Mouse (Mus musculus) inflammation-experienced regulatory T-cells, adult 6 months (primary cell): ENCODE data around the gene Tctn1. TPM values are rescaled to one million over a fixed set of nuclear protein-coding genes. Genes with fewer than 3 reads are reported as not detected.
"Not testable (repeated sequence)": the region's sequence is repeated elsewhere in the genome, so short reads cannot be mapped to it uniquely, and the experiment has no call there.

Experiments used
- ATAC-seq: one replicate; pipeline ENCODE4 v1.8.0; 2017
- polyA plus RNA-seq, 3 experiments: library from polyadenylated mRNA; unstranded; fragments of 100-300 nt; shearing (Covaris generic); gene quantifications; one replicate each; pipeline ENCODE4 v1.2.1; 2017

The Tctn1 gene
- polyA plus RNA-seq, 3 experiments from 2014 or later, result 0.68 to 1.7 (median 0.90) TPM

DNA sequence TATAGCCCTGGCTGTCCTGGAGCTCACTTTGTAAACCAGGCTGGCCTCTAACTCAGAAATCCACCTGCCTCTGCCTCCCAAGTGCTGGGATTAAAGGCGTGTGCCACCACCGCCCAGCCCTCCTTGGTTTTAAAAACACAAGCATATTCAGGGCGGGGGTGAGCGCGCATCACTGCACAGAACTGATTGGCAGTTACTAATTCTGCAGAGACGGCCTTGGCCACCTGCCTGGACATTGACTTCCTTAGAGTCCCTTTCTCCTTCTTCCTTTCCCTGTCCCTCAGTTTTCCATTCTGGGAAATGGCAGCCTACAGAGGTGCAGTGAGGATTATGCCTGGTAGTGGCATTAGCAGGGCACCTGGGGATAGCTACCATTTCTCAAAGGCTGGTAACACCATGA lies 46.6 kb downstream of the Tctn1 start:
- no peak for ATAC-seq

DNA sequence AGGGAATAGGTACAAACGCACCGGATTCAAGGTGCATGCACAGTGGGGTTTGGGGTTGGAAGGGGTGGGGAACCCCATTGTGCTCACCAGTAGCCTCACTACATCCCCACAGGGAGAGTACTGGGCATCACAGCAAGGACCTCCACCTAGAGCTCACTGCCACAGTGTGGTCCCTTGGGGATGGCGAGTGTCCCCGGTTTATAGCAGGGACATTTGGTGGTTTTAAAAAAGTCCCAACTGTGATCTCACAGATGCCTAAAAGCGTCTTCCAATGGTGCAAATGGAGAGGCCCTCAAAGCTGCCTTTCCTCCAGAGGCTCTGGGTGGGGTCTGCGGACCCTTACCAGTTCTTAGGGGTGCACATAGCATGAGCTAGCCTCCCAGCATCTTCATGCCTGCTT lies 50.4 kb downstream of the Tctn1 start:
- no peak for ATAC-seq

DNA sequence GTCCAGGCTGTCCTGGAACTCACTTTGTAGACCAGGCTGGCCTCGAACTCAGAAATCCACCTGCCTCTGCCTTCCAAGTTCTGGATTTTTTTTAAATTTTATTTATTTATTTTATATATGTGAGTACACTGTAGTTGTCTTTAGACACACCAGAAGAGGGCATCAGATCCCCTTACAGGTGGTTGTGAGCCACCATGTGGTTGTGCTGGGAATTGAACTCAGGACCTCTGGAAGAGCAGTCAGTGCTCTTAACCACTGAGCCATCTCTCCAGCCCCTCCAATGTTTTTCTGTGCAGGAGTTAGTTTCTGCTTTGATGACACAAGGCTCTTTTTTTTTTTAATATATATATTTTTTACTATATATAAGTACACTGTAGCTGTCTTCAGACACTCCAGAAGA lies 51.4 kb downstream of the Tctn1 start:
- ATAC-seq, result not testable (repeated sequence)

DNA sequence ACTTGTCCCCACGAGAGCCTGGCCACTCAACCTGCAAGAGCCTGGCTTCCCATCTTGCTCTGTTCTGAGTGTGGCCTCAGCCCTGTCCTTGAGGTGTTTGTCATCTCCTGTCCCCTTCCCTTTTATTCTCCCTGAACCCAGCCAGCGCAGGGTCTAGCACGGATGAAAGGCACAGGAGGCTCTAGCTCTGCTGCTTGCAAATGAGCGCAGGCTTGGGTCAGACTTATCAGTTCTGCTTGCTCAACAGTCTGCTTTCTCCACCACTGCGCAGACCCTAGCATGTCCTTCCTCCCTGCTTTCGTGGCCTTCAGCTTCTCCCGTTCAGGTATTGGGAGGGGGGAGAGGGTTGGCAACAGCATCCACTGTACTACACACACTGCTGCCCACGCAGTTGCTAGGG lies 52.1 kb downstream of the Tctn1 start:
- no peak for ATAC-seq

DNA sequence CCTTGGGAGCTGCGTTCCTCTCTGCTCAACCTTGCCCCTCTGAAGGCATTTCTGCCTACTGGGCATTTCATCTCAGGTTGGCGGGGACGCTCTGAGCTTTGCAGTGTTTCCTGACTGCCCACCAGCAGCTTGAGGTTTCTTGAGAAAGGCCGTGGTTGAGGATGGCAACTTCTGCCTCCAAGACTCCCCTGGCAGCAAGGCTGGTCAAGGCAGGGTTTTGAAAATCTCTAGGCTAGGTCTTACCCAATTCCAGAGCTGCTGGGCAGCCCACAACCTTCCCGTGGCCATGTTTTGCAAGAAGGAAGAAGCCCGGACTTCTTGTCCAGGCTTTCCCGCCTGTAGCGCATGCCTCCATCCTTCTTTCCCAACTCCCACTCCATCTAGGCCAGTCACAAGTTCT lies 53.4 kb downstream of the Tctn1 start:
- no peak for ATAC-seq

DNA sequence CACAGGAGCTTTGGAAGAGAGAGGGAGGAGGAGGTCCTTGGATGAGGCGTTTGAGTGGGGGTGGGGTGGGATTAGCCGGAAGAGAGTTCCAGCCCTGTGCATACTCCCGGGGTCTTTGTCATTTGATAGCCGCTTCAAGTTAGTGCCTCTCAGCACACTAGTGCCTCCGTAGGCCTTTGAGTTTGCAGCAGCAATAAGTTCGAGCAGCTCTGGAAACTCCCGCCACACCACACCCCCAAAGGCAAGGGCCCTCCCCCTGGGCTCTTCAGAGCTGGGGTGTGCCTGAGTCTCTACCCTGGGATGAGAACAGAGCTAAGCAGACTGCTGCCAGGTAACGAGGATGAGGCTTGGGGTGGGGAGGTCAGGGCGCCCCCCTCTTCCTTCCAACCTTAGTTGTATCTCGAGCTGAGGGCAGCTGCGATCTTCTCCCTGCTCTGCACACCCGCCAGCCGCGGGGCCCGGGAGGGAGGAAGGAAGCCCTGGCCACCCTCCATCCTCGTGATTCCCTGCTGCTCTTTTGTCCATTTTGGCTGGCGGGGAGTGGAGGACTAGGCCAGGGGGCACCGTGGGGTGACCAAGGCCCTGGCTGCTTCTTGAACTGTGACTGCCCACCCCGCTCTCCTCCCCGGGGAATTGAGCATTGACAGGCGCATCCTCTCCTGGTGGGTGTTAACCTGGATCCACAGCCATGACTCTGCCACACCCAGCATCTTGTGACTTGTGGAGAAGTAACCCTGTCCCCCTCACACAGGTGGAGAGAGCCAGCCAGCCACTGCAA lies 54.5 kb downstream of the Tctn1 start:
- peak; percentile 95 for ATAC-seq

DNA sequence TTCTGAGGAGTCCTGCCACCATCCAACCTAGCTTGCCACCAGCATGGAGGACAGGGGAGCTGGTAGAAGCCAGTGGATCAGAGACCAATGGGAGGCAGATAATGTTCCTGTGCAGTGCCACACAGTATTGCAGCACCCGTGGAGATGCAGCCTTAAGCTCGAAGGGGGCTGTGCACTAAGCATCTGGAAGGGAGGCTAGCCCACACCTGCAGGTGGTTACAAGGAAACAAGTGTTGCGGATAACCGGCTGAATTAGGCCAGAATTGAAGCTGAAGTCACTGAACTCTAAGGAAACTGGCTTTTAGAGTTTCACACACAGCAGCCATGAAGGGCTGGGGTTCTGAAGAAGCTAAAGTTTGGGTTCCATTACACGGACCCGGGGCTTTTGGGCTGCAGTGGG lies 55.4 kb downstream of the Tctn1 start:
- no peak for ATAC-seq

DNA sequence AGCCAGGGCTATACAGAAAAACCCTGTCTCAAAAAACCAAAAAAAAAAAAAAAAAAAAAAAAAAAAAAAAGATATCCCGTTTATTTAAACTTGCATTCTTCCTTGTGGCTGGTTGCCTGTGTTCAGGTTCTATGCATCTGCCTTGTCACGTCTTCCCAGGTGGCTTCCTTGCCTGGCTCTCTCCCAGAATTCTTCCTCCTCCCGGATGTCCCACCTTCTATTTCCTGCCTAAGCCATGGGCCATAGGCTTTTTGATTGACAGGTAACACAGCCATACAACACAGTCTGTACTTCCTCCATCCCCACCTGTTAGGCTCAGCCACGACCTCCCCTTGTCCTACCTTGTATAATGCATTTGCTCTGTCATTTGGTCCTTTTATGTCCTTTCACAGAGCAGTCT lies 57.8 kb downstream of the Tctn1 start, which contains the start of gene Hvcn1:
Gene Hvcn1 (plus strand): TSS at position 330 of the 400 bp plus-strand sequence.
- no peak for ATAC-seq

DNA sequence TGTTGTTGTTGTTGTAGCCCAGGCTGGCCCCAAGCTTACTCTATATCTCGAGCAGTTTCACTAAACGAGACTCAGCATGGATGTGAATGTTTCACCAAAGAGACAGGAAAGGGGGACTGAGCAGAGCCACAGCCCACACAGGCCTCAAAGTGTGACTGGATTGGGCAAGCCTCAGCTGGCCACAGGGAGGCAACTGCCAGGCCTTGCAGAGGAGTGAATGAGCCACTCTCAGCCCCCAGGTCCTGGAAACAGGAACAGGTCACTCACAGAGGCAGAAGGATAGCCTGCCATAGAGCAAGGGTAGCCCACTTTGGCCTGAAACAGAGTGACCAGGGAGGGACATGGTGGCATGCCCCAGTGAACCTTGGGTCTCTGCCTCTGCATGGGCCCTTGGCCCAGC lies 60.1 kb downstream of the Tctn1 start:
- no peak for ATAC-seq

DNA sequence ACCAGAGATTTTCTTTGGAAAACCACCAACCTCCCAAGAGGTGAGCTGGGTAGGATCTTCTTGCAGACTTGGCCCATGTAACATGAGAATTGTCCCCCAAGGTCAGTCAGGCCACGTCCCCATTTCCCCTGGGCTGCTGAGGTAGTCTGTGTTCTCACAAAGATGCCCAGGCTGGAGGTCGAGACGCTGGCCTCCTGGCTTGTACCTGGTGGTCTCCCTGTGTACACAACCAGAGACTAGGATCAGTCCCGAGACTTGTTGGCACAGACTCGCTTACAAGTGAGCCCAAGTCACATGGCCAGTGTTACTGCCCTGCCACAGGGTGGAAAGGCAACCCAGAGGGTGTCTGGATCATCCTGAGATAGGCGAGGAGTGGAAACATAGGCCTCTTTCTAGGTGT lies 62.4 kb downstream of the Tctn1 start:
- no peak for ATAC-seq

DNA sequence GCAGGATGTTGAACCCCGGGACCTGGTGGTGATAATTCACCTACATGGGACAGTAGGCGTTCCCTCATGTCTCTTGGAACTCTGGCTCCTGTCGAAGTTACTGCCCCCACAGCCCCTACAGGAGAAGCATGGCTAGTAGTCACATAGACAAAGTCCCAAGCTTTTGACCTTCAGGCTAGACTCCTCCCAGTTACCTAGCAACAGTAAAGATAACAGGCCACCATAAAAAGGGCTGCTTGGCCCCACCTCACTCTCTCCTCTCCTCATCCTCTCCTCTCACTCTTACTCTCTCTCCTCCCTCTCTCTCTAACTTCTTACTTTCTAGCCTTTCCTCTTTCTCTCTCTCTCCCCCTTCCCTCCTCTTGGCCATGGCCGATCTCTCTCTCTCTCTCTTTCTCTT lies 63.4 kb downstream of the Tctn1 start:
- ATAC-seq, result no peak

DNA sequence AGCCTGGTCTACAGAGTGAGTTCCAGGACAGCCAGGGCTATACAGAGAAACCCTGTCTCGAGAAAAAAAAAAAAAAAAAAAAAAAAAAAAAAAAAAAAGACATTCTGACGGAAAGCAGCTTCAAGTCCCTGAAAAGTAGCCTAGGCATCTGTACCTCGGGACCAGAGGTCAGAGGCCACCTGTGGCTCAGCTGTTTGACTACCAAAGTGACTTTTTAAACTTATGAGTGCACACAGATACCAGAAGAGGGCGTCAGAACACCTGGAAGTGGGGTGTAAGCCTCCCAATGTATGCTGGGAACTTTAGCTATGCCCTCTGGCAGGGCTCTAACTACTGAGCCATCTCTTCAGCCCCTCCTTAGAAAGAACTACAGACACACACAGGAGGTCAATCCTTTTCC lies 71.9 kb downstream of the Tctn1 start:
- ATAC-seq, result no peak

DNA sequence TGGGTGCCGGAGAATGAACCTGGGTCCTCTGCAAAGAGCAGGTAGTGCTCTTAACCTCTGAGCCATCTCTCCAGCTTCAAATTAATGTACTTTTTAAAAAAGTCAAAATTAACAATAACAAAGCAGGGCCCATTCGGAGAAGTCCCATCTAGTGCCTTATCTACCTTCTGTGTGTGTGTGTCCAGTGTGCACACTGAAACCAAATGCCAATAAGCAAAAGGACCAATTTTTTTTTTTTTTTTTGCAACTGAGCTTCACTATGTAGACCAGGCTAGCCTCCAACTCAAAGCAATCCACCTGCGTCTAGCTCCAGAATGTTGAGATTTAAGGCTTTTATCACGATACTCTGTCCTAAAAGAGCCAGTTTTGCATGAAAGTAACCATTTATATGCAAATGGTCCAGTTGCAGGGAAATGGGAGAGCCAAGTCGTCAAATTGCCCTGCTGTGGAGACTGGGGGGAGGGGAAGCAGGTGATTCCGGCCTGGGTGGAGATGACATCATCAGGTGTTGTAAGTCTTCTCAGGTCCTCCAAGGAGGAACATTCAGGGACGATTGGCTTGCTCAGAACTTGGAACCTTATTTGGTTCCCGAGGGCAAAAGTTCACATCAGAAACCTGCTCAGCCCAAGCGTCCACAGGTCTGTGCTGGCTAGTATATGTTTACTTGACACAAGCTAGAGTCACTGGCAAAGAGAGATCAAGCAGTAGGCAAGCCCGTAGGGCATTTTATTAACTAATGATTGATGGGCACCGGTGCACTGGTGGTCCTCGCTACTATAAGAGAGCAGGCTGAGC lies 72.8 kb downstream of the Tctn1 start:
- no peak for ATAC-seq

DNA sequence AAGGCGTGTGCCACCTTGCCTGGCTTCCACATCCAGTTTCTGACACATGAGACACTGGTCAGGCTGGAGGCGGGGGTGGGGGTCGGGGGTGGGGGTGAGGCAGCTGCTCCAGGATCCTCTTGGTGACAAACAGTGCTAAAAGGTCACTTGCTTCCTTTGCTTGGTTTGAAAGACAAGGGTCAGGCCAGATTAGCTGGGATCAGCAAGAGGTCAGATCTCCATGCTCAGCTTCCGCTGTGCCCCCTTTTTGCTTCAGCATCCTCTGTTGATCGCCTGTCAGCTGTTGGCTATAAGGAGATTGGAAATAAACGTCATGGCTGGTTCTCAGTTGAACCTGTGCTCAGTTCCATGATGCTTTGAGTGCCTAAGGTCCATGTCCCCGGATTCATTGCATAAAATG lies 73.8 kb downstream of the Tctn1 start:
- no peak for ATAC-seq

DNA sequence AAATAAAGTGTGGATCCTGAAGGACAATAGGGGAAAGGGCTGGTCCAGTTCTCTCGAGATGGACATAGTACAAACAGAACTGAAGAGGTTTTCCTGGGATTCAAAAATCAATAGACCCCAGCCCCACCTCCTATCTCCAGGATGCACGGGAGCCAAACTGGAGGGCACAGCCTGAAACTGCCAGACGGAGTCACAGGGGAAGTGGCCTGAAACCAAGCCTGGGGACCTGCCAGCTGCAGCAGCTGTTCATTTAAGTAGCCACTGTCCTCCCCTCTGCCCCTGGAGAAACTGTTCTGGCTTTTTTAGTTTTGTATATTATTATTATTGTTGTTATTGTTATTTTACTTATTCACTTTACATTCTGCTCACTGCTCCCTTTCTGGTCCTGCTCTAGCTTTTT lies 75.1 kb downstream of the Tctn1 start:
- no peak for ATAC-seq

Other genes starting within 250 kb of the Tctn1 start
- under 1 TPM in 1 of 3 experiments, not detected in 2; 0.09 TPM for gene Cux2, start 214.4 kb downstream of the Tctn1 start, polyA plus RNA-seq
- gene Myl2, start 163.5 kb downstream of the Tctn1 start, polyA plus RNA-seq, result under 1 TPM in 1 of 3 experiments, not detected in 2; 0.41 TPM
- under 1 TPM in 2 of 3 experiments, not detected in 1; 0.26 to 0.63 TPM for gene Ccdc63, start 123.6 kb downstream of the Tctn1 start, polyA plus RNA-seq
- gene Ppp1cc, start 106.2 kb downstream of the Tctn1 start, polyA plus RNA-seq, result 10 to 100 TPM; 57.8 to 90.1 (median 81.4) TPM
- gene Hvcn1, start 57.7 kb downstream of the Tctn1 start, polyA plus RNA-seq, result 10 to 100 TPM; 31.9 to 54.2 (median 48.9) TPM
- 10 to 100 TPM in 2 of 3 experiments, 1 to 10 TPM in 1; 9.6 to 21.6 (median 20.9) TPM for gene Pptc7, start 19.9 kb upstream of the Tctn1 start, polyA plus RNA-seq
- 10 to 100 TPM in 2 of 3 experiments, 1 to 10 TPM in 1; 6.1 to 16.8 (median 13.9) TPM for gene Rad9b, start 89.8 kb upstream of the Tctn1 start, polyA plus RNA-seq
- 100 to 1,000 TPM; 206 to 295 (median 210) TPM for gene Vps29, start 89.9 kb upstream of the Tctn1 start, polyA plus RNA-seq
- gene Gpn3, start 107.4 kb upstream of the Tctn1 start, polyA plus RNA-seq, result 10 to 100 TPM; 42.4 to 69.7 (median 60.2) TPM
- 1 to 10 TPM; 7.3 to 9.4 (median 7.9) TPM for gene Fam216a, start 107.9 kb upstream of the Tctn1 start, polyA plus RNA-seq
- gene Arpc3, start 127.4 kb upstream of the Tctn1 start, polyA plus RNA-seq, result 100 to 1,000 TPM; 331 to 710 (median 523) TPM
- gene Anapc7, start 157.2 kb upstream of the Tctn1 start, polyA plus RNA-seq, result 10 to 100 TPM; 12.5 to 18.2 (median 16.3) TPM
- 10 to 100 TPM; 12.5 to 16.2 (median 13.1) TPM for gene Atp2a2, start 237.8 kb upstream of the Tctn1 start, polyA plus RNA-seq